Mouse (Mus musculus) inflammation-experienced regulatory T-cells, adult 6 months (primary cell): ENCODE results near the gene Mks1. TPM values are rescaled to one million over a fixed set of nuclear protein-coding genes. Genes with fewer than 3 reads are reported as not detected.
"Not testable (repeated sequence)": the region's sequence is repeated elsewhere in the genome, so short reads cannot be mapped to it uniquely, and the experiment has no call there.

Experiments
- ATAC-seq: one replicate; pipeline ENCODE4 v1.8.0; 2017
- polyA plus RNA-seq, 3 experiments: library from polyadenylated mRNA; unstranded; fragments of 100-300 nt; shearing (Covaris generic); gene quantifications; one replicate each; pipeline ENCODE4 v1.2.1; 2017

Gene Mks1
- 10 to 100 TPM in 1 of 3 experiments, 1 to 10 TPM in 2; 5.0 to 11.2 (median 5.6) TPM for polyA plus RNA-seq

DNA sequence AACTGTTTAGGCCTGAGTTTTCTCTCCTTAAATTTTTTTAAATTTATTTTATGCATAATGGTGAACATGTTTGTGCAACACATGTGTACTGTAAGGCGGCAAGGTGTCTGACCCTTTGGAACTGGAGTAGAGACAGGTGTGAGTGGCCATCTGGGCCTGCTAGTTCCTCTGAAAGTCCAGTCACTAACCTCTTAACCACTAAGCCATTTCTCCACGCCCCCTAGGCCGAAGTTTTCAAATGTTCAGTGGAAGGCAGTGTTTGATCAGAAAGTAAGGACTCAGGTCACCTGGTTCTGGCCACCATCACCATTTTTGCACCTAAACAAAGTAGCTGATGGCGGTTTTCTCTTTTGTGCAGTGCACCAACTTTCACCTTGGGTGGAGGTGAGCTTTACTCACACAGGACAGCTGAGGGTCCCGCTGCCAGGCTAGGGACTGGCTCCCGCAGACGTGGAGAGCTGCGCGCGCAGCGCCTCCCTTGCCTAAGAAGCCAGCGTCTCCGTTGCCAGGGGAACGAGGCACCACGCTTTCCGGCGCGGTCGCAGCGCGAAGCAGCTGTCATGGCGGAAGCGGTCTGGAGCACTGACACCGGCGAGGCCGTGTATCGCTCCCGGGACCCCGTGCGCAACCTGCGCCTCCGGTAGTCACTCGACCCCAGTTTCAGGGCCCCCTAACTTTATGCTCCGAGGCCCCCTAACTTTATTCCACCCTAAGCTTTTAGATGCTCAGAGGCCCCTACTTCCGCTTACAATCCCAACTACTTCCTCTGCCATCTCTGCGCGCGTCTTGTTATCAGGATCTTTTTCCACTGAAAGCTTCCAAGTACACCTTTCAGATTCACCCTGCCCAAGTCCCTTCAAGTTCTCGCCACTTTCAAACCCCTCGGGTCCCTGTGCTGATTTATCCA lies at the start of gene Mks1:
Gene Mks1 (plus strand): TSS at position 526 of the 907 bp plus-strand sequence.
- ATAC-seq = peak; percentile 99

DNA sequence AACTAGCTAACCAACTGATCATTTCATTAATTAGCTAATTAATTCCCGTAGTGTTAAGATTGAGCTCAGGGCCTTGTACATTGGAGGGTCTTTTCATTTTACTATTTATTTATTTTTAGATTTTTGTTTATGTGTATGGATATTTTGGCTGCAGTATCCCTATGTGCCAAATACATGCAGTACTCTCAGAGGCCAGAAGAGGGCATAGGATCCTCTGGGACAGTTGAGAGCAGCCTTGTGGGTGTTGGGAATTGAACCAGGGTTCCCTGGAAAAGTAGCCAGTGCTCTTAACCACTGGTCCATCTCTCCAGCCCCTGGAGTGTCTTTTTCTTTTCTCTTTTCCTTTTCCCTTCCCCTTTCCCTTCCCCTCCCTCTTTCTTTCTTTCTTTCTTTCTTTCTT lies 47.6 kb upstream of the Mks1 start:
- no peak for ATAC-seq

DNA sequence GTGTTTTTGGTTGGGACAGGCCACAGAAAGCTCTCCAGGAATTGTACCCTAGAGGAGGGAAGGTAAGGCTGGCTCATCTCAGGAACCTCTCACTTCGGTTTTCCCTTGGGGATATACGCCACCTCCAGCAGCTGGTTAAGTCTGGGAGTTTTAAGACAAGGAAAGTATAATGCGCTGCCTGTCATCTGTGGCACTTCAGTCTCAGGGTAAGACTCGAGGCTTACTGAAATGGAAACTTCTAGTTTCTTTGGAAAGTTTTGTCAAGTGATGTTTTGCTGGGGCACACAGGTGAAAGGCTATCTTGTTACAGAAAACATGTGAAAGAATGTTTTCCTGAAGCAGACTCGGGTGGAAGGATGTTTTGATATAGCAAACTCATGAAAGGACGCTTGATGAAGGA lies 45.6 kb upstream of the Mks1 start:
- ATAC-seq = no peak

DNA sequence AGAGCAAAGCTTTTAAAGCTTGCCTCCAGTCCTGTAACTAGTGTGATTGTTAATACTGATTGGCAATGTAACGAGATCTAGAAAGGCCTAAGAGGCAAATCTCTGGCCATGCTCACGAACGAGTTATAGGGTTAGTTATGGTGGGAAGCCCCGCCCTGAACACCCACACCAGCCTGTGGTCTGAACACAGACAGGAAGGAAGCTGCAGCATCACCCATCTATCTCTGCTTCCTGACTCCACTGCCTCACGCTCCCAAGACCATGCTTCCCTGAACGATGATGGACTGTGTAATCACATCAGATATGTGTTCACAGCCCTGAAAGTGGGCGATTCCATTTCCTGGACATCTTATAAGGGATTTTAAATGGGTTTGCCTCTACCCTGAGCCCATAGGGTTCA lies 44.8 kb upstream of the Mks1 start:
- peak; percentile 96 for ATAC-seq

DNA sequence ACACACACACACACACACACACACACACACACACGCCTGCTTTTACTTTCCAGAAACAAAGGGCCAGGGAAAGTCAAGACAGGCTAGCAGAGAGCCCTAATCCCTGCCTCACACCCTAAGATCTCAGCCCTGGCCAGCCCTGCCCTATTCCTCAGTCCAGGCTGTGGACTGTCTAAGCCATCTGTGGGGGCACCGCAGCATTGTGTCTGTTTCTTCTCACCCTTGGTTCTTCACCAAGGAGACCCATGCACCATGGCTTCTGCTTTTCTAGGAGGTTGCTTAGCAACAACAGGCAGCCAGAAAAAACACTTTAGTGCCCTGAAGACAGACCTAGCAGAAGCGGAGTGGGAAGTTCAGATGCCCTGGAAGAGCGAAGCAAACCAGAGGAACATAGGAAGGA lies 41.6 kb upstream of the Mks1 start:
- ATAC-seq = no peak

DNA sequence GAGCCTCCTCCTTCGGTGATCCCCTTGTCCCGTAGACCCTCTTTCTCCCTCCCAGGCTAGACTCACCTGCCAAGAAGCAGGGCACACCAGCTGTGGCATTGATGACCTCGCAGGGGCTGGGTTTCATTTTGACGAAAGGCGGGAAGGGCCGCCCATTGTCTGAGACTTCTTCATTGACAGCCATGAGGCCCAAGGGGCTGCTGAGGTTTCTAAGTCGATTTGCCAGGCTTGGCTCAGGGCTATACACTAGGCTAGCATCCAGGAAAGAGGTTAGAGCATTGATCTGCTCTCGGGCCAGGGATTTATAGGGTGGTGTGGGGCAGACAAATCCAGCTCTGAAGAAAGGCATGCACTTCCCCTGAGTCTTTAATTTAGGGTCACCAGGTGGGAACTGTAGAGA lies 38.2 kb upstream of the Mks1 start:
- ATAC-seq = no peak

DNA sequence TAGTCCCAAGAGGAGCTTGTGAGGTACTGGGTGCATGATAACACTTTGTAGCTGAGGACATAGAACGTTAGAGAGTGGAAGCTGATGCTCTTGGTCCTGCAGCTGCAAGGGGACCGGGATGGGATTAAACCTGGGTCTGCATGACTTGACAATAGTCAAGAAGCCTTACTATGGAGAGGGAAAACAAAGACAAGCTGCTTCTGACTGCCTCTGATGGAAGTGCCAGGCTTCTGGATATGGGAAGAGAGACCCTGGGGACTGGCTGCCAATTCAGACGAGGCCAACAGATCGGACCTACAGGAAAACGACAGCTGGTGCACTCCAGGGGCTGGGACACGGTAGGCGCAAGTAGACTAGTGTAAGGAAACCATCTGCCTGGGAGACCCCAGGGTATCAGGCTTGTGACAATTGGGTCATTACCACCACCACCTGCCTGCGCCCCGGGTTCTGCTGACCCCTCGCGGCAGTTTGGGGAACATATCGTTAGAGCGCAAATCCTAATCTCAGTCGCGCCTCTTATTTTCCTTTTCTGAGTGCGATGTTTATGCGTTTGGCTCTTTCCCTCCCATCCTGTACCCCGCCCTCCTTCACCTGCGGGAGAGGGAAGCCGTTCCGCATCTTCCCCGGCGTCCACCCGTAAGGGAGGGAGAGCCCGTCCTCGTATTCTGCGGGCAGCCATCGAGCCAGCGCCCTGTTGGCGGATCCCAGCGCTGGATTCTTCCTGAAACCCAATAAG lies 36.1 kb upstream of the Mks1 start:
- no peak for ATAC-seq

DNA sequence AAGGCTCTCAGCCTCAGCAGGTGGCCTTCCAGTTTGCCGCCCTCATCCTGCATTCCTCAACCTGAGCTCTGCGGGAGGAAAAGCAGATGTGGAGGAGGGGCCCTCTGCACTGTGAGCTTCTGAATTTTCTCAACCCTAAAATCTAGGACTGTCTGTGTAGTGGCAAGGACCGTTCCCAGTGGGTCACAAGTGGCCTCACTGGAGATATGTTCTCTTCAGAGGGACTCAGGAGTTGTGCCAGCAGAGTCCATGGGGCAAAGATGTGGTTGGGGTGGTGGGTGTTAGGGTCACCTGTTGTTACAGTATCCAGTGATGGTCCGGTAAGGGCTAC lies 35.6 kb upstream of the Mks1 start:
- ATAC-seq = no peak

DNA sequence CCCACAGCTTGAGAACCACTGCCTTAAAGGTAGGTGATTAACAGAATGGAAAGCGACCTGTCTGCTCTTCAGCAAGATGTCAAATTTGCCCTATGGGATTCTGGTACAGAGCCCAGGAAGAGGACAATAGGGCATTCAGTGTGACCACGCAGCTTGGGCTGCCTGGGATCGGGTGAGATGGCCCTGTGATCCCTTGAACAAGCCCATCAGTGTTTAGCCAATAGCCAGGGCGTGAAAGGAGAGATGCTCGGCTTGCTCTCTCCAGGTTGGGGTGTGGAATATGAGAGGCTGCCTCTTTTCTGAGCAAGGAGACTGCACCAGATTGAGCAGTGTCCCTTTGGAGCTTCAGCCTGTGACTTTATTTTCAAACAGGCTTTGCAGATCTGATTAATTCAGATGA lies 31.5 kb upstream of the Mks1 start:
- ATAC-seq = no peak

DNA sequence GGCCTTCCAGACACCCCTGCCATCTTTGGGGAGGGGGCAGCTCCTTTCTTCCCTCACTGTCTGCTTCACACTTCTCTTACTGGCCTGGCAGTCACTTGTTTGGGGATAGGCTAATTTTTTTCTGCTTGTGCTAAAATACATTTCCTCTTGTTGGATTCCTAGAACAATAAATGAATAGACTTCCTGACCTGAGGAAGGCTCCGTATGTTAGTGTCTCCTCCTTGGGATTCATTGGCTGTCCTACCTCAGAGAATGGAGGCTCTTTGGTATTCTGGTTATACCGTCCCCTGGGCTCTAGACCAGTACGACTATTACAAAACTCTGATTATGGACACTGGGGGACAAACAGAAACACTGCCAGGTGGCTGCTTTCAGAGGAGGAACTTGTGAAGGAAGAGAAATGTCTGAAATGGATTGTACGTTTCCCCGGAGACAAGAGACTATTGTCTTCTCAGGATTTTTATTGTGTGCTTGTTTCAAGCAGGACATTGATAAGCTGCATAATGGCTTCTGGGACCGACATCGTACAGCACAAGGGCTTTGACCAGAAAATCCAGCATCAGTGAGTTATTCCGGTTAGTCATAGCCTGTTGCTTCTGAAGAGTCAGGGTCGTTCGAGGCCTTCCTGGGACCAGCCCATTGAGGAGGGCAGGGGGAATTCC lies 24.6 kb upstream of the Mks1 start, which contains the start of gene Lpo:
Gene Lpo (minus strand): TSS at position 51 of the 662 bp plus-strand sequence.
- no peak for ATAC-seq

DNA sequence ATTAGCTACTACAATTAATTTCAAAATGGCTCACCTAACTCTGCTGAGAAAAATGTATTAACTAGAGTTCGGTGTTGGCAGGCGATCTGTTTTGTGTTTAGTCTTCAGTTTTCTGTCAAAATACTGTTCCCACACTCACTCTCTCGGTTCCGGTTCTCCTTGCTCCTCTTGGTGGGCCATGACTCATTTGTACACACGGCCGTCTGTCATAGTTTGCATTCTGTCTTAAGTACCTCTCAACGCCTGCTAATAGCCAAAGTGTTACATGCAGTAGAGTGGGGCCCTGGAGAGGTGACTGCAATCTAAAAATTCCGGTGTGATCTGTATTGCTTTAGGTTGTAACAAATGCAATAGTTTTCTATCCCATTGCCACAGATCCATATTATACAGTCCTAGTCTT lies 12.3 kb upstream of the Mks1 start:
- ATAC-seq = no peak

DNA sequence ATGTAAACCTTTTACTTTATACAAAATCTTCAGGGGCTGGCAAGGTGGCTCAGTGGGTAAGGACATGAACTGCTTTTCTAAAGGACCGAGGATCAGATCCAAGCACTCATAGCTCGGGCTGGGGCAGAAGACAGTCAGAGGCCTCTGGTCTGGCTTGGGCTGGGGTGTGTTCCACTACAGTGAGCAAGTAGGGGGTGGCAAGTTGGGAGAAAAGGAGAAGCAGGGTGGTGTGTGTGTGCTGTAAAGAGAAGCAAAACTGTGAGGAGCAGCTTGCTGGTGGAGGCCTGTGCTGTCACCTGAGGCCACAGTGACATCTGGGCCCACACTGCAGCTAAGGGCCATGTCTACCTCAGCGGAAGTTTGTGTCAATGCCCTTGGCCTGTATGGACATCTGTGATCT lies 11.6 kb upstream of the Mks1 start:
- no peak for ATAC-seq

DNA sequence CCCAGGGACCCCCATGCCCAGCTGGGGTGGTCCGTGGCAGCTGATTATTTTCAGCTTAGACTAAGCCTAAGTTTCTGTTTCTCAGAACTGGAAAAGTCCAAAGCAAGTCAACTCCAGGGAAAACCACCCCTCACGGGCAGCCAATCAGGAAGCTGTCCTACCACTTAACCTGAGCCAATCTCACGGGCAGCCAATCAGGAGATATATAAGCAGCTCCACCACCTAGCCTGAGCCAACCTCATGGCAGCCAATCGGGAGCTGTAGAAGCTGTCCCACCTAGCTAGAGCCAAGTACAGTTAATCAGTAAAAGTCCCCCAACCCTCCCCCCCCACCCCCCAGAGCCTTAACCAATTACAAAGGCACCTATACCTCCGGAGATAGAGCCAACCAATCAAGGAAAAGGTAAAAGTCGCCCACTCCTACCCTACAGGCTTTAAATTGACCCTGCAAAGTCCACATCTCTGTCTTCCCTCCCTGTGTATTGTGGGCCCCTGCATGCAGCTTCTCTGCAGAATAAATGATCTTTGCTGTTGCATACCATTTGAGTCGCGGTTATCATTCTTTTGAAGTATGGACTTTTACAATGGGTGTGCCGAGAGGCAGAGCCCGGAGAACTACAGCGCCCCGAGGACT lies 5.9 kb upstream of the Mks1 start:
- ATAC-seq = no peak

DNA sequence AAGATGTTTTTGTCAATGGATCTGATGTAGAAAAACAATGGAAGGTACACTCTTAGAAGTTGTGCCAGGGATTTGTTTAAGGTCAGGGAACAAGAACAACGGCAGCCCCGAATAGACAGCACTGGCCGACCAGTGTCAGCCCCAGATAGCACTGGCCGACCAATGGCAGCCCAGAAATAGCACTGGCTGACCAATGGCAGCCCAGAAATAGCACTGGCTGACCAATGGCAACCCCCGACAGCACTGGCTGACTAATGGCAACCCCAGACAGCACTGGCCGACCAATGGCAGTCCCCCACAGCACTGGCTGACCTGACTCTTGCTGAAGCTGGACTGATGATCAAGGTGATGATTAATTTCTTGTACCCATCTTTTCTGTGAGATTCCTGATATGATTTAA lies 5.1 kb upstream of the Mks1 start:
- no peak for ATAC-seq

DNA sequence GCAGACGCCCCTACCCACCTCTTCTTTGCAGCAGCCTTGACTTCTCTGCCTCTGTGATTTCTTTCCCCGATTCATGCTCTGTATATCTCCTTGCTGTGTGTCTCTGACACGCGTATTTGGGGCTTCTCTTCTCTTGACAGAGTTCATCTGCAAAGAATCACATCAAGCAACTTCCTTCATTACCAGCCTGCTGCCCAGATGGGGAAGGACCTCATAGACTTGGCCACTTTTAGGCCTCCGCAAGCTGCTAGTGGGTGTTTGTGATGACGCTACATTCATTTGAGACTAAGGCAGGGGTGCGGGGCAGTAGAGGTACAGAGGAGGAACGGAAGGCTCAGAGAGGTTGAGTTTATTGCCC lies 561 bp downstream of the Mks1 start:
- peak; percentile 17 for ATAC-seq

DNA sequence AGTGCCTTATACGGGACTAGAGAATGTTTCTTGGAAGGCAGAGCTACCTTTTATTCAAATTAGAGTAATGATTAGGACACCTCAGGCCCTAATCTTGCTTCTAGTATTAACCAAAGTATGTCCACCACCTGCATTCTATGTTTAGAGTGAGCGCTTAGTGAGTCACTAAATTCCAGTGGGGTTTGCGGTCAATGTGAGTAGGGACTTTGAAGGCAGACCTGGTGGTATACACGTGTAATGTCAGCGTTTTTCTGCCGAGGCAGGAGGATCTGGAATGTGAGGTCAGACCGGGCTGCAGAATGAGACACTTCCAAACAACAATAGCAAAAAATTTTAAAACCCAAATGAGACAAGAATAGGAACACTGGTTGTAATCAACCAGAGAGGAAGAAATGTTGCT lies 1.5 kb downstream of the Mks1 start:
- no peak for ATAC-seq

DNA sequence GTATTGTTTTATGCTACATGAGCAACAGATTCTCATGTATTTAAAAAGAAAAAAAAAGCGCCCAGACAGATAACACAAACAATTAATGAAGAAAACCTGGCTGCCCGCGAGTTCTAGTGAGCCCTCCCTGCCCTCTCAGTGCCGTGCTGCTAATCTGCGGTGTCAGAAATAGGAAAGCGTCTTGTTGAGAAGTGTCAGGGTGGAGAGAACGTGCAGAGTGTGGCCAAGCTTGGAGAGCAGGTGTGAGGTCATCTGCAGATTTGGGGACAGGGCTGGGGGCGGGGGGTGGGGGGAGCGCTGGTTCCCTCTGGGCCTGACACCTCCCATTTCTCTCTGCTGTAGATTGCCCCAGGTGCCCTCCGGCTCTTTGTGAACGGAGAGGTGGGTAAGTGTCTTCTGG lies 6.3 kb downstream of the Mks1 start:
- no peak for ATAC-seq

DNA sequence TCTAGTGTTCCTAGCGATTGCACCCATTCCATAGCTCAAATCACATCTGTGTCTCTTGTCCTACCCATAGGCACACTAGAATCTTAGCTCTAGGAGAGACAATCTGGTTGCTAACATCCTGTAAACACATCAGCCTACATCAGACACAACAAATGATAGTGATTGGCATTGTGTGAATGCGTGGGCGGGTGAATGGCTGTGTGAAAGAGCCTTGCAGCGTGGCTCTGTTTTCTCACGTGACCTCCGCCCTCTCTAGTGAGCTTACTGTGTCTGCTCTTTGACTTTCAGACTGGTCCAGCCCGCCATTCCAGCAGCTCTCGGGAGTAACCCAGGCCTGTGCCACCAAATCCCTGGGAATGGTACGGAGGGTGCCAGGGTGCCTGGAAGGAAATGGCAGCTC lies 7.4 kb downstream of the Mks1 start:
- peak; percentile 48 for ATAC-seq

DNA sequence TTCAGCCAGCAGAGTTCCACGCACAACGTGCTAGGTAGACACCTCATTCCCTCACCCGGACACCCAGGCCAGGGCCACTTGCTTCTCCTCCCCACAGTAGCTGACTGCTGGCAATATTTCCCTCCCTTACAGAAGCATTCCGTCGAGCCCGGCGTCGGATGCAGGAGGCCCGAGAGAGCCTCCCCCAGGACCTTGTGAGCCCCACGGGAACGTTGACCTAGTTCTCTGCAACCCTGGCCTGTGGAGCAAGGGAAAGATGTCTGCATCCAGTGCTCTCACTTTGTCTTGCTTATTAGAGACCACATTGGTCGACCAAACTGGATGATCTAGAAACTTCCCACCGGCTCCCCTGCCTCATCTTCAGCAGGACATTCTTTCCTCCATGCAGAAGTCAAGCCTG lies 9.8 kb downstream of the Mks1 start:
- no peak for ATAC-seq

DNA sequence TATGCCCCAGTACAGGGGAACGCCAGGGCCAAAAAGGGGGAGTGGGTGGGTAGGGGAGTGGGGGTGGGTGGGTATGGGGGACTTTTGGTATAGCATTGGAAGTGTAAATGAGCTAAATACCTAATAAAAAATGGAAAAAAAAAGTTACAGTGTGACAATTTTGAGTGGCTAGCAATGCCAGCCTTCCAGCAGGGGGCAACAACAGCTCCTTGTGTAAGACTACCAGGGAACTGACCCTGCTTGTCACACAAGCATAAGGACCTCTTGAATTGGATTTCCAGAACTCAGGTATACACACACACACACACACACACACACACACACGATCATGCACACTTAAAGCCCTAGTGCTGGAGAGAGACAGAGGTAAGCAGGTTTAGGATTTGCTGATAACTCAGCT lies 13.9 kb downstream of the Mks1 start:
- ATAC-seq = not testable (repeated sequence)

DNA sequence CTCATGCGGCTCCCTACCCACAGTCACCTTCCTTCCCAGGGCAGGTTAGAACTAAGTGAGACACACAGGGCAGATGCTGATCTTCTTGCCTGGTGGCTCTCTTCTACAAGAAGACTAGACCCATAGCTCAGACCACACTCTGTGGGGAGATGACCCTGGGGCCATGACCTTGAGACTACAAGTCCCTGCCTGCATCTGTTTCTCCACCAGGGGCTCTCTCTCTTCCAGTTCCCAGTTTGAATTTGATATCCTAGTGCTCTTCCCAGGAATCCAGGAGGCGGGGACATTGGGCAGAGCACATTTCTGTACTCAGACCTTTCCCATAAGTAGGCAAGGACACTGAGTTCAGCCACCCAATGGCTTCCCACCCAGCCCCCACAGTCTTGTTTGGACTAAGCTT lies 17.1 kb downstream of the Mks1 start:
- ATAC-seq = no peak

DNA sequence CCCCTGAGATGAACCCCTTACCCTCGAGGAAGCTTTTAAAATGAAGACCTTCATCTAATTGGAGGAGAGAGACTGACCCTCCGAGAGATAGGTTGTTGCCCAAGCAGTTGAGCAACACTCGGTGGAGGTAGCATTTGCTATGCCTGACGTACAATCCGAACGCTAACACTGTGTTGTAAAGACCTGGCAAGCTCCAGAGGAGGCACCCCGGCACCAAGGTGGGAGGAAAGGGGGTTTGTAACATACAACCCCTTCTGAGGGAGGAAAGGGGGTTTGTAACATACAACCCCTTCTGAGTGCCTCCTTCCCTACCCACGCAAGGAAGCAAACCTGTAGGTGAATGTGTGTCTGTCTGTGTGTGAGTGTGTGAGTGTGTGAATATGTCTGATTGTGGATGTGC lies 18.8 kb downstream of the Mks1 start:
- ATAC-seq = no peak

DNA sequence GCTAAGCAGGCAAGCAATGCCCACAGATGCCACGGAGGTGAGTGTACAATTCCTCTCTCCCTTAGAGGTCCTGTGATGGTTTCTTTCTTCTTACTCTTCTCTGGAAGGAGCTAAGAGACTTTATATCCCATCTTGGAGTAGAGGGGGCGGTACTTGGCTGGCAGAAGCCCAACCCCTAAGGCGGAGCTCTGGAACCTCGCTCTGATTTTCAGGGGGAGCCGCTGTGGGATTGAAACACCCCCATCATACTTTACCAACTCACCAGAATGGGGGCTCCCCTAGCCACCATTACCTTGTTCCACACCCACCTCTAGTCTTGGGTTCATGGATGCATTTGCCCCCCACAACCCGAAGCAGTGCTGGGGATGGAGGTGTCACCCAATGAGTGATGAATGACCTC lies 22.4 kb downstream of the Mks1 start, which contains the start of gene Epx:
Gene Epx (minus strand): TSS at position 101 of the 400 bp plus-strand sequence.
- ATAC-seq = no peak
